9 mouse cellular contexts compared by ENCODE assay signal in the genomic region with DNA sequence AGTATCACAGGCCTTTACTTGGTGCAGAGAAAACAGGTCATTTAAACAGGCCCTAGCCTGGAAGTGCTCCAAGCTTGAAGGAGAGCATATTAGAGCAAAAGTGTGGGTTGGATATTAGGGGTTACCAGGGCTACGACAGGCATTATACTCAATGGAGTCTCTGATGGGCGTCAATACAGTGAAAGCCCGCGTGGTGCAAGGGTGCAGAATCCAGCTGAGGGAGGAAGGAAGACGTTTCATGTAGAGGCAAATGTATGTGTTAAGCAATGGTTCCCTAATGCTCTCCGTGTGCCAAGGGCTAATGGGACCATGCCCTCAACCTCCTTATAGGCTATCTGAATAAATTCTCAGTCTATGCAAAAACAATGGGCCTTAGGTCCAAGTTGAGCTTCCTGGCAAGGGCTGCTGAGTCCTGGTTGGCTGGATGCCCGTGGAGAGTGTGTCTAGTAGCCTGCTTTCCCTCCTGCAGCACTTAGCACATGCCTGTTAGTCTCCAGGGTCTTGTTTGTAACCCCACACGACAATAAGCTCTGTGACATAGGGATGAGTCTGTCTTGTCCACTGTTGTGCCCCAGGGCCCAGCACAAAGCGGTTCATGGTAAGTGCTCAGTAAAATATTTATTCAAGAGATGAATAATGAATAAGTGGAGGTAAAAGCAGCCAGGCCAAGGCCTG.
DNase-seq lines count a peak whose midpoint lies in the region; ATAC-seq and TF ChIP-seq lines count a peak whose summit lies in the region.
"Had no signal": no experiment of that assay in that cellular context is flagged by ENCODE, and none has a peak within 500 bp of the region (broad histone marks: within the 10 kb centered on the region; RNA-seq: fewer than 3 reads in every experiment).

No protein-coding gene starts in this region.

- H3K36me3 ChIP-seq in heart, adult 2 months (ENCODE audit: control insufficient read depth, insufficient read depth, low read length): no peaks in the 10 kb centered on the region
- H3K36me3 ChIP-seq in heart, postnatal 0 days (replicated peaks; ENCODE audit: control insufficient read depth, insufficient read depth, low read length): no peaks in the 10 kb centered on the region
- no peaks in the 10 kb centered on the region for H3K36me3 ChIP-seq in lung, embryonic 16.5 days (ENCODE audit: control insufficient read depth, insufficient read depth, low read length)
- no peaks in the 10 kb centered on the region for H3K36me3 ChIP-seq in intestine, embryonic 16.5 days (ENCODE audit: control insufficient read depth, insufficient read depth, low read length)
- H3K36me3 ChIP-seq: G1E had no signal

- no peak overlapping the region for H3K4me3 ChIP-seq in heart, adult 2 months
- no peak overlapping the region for H3K4me3 ChIP-seq in heart, postnatal 0 days (ENCODE audit: low read depth, low read length)
- H3K4me3 ChIP-seq in lung, embryonic 16.5 days (ENCODE audit: low read length): no peak overlapping the region
- H3K4me3 ChIP-seq in intestine, embryonic 16.5 days (ENCODE audit: low read length): no peak overlapping the region

- no peak for TF ChIP-seq CTCF in heart, adult 2 months (IDR thresholded peaks at IDR 0.05)
- no peak for TF ChIP-seq CTCF in heart, postnatal 0 days (IDR thresholded peaks at IDR 0.05; ENCODE audit: low read depth)

- WGBS in heart, adult 2 months: 40% methylated on average over 9 of the region's 9 CpGs
- WGBS in heart, postnatal 0 days: 36% methylated on average over 9 of the region's 9 CpGs
- WGBS in lung, embryonic 16.5 days: 35% methylated on average over 9 of the region's 9 CpGs
- 58% methylated on average over 9 of the region's 9 CpGs for WGBS in intestine, embryonic 16.5 days

- H3K9ac ChIP-seq in heart, adult 2 months (ENCODE audit: low read depth, low read length): no peak overlapping the region
- H3K9ac ChIP-seq in heart, postnatal 0 days (replicated peaks; ENCODE audit: low read depth, low read length): no peak overlapping the region; the same call in 1 of the 2 replicates
- no peak overlapping the region for H3K9ac ChIP-seq in lung, embryonic 16.5 days (ENCODE audit: low read length)
- no peak overlapping the region for H3K9ac ChIP-seq in intestine, embryonic 16.5 days (ENCODE audit: low read depth, low read length)

- H3K4me2 ChIP-seq in heart, postnatal 0 days (ENCODE audit: low read depth, low read length): no peak overlapping the region
- no peak overlapping the region for H3K4me2 ChIP-seq in lung, embryonic 16.5 days (ENCODE audit: low read depth, low read length)
- no peak overlapping the region for H3K4me2 ChIP-seq in intestine, embryonic 16.5 days (ENCODE audit: low read depth, low read length)

- H3K4me1 ChIP-seq in heart, adult 2 months (ENCODE audit: control insufficient read depth, insufficient read depth, low read length): peaks cover 12% of the 10 kb centered on the region
- peaks cover 30% of the 10 kb centered on the region for H3K4me1 ChIP-seq in heart, postnatal 0 days (ENCODE audit: control insufficient read depth, insufficient read depth)
- peaks cover 25% of the 10 kb centered on the region for H3K4me1 ChIP-seq in lung, embryonic 16.5 days (replicated peaks; ENCODE audit: control insufficient read depth, insufficient read depth, low read length)
- H3K4me1 ChIP-seq in intestine, embryonic 16.5 days (ENCODE audit: control insufficient read depth, insufficient read depth, low read length): peaks cover 32% of the 10 kb centered on the region

- intact Hi-C loops in heart, adult 2 months (cut with DNase I): no loop called here
- intact Hi-C loops in left cerebral cortex, postnatal 25 days (cut with DNase I): no loop called here

- H3K27me3 ChIP-seq in heart, adult 2 months (ENCODE audit: control insufficient read depth, insufficient read depth, low read length): no peaks in the 10 kb centered on the region
- no peaks in the 10 kb centered on the region for H3K27me3 ChIP-seq in heart, postnatal 0 days (ENCODE audit: control insufficient read depth, insufficient read depth, low read length)
- no peaks in the 10 kb centered on the region for H3K27me3 ChIP-seq in lung, embryonic 16.5 days (ENCODE audit: control insufficient read depth, insufficient read depth, low read depth, low read length)
- H3K27me3 ChIP-seq in intestine, embryonic 16.5 days (replicated peaks; ENCODE audit: control insufficient read depth, insufficient read depth, low read length): no peaks in the 10 kb centered on the region

- DNase-seq in heart, adult 2 months: peak; percentile 56 to 62
- DNase-seq in heart, adult 9 months (ENCODE audit: low spot score in 2 of 2): no peak
- DNase-seq in adrenal gland, postnatal 36 days: peak; percentile 63 to 64
- DNase-seq in heart, postnatal 0 days (ENCODE audit: low spot score): peak; percentile 87
- no peak for DNase-seq in left cerebral cortex, postnatal 25 days (ENCODE audit: low spot score in 2 of 2)
- DNase-seq in thymus, adult 18-20 months: no peak

- TF ChIP-seq POLR2A in heart, adult 2 months (IDR thresholded peaks at IDR 0.05; ENCODE audit: insufficient read depth, low read depth, low read length): no peak

- H3K9me3 ChIP-seq in heart, postnatal 0 days (replicated peaks; ENCODE audit: control insufficient read depth, low read length): no peaks in the 10 kb centered on the region
- no peaks in the 10 kb centered on the region for H3K9me3 ChIP-seq in lung, embryonic 16.5 days (ENCODE audit: control insufficient read depth, low read length)
- H3K9me3 ChIP-seq in intestine, embryonic 16.5 days (ENCODE audit: control insufficient read depth, low read length): no peaks in the 10 kb centered on the region
- H3K9me3 ChIP-seq: G1E had no signal

- 0 out of 2 replicates have a peak, but pooled peaks cover 1% of the 10 kb centered on the region for H3K79me2 ChIP-seq in heart, adult 2 months (replicated peaks; ENCODE audit: control insufficient read depth, insufficient read depth, low read length)

- peak; percentile 74 for ATAC-seq in heart, postnatal 0 days (ENCODE audit: insufficient read depth, low read depth)
- ATAC-seq in lung, embryonic 16.5 days (ENCODE audit: low read depth): peak; percentile 75
- ATAC-seq in intestine, embryonic 16.5 days: no peak

- H3K27ac ChIP-seq in heart, adult 2 months: no peak overlapping the region
- no peak overlapping the region for H3K27ac ChIP-seq in heart, postnatal 0 days (ENCODE audit: low read depth)
- H3K27ac ChIP-seq in lung, embryonic 16.5 days (ENCODE audit: low read length): peak overlapping the region; percentile 18
- H3K27ac ChIP-seq in intestine, embryonic 16.5 days (ENCODE audit: low read length): no peak overlapping the region

- 0 out of 2 replicates have a peak, but pooled peaks have one; percentile 33 for TF ChIP-seq EP300 in heart, adult 2 months (IDR thresholded peaks at IDR 0.05; ENCODE audit: insufficient read depth, low read depth, low read length)
- TF ChIP-seq EP300 in heart, postnatal 0 days (IDR thresholded peaks at IDR 0.05; ENCODE audit: low read depth): no peak

Comparison
In these comparisons a context has a peak if more than half of its experiments do, and no peak if none do; other contexts are left out.
1. DNase-seq: peak in heart, adult 2 months (2 of 2), adrenal gland, postnatal 36 days (2 of 2) and heart, postnatal 0 days (single experiment); none in heart, adult 9 months (0 of 2), left cerebral cortex, postnatal 25 days (0 of 2) and thymus, adult 18-20 months (0 of 2).